Mouse (Mus musculus): Measurements from ENCODE around the gene Zfp513.
"Not testable (repeated sequence)": the region's sequence is repeated elsewhere in the genome, so short reads cannot be mapped to it uniquely, and the experiment has no call there.

Zfp513 gene

DNA sequence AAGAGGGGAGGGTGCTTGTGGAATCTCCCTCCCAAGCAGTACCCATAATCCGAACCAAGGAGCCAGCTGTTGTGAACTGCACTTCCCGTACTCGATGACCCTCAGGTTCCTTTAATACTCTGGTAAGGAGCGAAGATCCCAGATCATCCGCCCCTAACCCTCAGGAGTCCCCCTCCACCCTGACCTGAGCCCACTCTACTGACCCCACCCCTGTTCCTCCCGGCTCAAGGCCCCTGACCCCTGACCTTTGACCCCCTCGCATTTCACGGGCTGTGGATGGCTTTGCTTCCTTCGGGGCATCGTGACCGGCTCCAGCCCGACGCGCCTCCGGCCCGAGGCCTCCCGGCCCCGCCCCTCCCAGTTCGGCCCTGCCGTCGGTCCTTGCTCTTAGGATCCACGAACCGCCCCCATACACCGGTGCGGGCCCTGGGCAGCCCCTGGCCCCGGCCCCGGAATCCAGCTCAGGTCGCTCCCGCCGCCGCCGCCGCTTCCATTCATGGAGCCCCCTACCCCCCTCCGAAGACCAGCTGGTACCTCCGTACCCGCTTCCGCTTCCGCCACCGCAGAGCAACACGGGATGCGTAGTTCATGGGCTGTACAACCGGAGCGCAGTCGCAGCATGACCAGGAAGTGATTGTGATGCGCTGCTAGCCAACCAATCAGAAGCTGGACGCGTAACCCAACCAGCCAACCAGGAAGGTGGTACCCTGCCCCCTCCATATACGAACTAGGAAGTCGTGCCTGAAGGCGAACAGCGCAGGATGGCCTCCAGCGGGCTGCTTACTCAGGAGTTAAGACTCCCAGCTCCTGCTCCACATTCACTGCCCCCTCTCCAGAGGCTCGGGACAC, at the start of gene Zfp513:
Zfp513 (minus strand) TSS at position 562 of the 849 bp plus-strand sequence.
- peak; percentile 99 for DNase-seq (ENCODE audit: low read depth, low spot score)

- DNase-seq (ENCODE audit: low read depth, low spot score): no peak
Measured at GRCm38 (mm10) chr5:31251541-31252101, 49.5 kb upstream of the Zfp513 start, which contains the start of gene Krtcap3. TSS of gene Krtcap3 (plus strand) at chr5:31251691.

DNA sequence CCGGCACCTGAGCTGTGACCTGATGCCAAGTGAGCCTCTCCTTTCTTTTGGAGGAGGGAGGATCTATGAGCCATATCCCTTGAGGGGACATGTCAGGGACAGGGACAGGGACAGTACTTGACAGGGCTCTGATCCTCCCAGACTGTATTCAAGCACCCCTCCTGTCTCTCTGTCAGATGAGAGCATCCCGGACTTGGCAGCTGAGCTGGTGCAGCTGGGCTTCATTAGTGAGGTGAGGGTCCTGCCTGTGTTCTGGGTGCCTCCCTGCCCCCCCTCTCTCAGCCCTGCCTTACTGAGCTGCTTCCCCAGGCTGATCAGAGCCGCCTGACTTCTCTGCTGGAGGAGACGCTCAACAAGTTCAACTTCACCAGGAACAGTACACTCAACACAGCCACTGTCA, 48.6 kb upstream of the Zfp513 start:
- DNase-seq (ENCODE audit: low read depth, low spot score): no peak

DNA sequence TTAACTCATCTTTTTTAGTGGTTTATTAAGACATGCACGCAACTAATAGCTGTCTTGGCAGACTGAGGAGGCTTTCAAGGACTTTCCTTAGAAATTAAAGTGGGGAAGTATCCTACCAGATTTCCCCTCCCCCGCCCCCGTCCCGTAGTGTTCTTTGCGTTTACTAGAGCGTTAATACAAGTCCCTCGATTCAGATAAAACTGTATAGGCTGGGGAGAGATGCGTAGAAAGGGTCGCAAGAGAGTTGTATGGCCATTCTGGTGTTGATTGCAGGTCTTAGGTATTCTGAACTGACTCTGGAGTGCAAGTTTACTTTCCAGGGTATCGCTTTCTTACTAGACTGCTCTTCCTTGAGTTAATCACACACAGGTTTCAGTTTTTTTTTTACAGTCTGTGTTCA, 40.1 kb upstream of the Zfp513 start:
- no peak for DNase-seq (ENCODE audit: low read depth, low spot score)

DNA sequence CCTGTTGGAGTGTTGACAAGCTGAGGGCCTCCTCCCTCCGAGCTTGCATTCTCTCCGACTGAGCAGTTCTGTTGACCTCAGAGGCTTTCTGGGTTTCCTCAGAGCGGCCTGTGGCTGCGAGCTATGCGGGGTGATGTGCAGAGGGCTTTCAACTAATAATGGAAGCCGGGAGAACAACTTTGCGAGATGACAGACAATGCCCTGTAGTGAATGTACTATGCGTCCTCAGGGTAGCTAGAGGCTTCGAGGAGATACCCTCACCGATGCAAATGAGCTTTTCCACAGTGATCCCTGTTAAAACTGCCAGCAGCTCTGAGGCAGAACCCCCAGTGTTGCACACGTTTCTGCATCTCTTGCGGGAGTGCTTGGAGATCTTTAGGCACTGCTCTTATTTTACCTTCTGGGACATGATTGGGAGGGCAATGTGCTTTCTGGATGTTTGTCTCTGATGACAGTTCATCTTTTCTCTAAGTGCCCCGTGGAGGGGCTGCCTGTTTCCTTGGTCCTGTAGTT, 39.5 kb upstream of the Zfp513 start:
- DNase-seq (ENCODE audit: low read depth, low spot score): no peak

DNA sequence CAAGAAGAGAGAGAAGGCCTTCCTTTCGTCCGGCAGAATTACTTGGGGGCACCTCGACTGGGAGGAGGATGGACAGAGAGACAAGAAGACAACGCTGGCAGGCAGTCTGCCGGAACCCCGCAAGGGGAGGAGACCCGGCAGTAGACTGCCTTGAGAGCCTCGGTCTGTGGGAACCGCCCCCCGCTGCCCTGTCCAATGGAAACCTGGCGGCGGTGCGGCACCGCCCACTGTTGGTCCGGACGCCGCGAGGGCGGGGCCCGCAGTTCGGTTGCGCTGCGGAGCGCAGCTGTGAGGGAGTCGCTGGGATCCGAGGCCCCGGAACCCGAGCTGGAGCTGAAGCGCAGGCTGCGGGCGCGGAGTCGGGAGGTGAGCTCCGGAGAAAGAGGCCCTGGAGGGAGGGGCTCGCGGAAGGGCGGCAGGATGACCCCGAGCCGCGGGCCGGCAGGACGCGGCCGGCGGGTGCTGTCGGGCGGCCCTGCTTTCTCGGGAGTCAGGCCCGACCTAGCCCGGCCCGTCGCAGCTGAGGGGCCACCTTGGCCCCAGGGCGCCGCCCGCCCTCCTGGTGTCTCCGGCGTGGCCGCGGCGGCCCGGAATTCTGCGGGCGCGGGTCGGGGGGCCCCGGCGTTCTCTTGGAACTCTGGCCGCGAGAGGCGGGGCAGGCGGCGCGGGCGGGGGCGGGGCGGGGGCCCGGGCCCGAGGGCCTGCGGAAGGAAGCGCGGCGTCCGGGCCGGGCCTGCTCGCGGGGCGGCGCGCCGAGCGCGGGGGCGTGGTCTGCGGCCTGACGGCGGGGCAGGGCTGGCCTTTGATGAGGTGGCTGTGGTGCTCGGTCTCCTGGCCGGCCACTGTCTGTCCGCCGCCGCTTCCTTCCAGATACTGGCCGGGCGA, 38.8 kb upstream of the Zfp513 start, which contains the start of the genes Nrbp1 and Gm9970:
Nrbp1 (plus strand) TSS at position 228 of the 885 bp plus-strand sequence.
Gm9970 (minus strand) TSS at position 596 of the 885 bp plus-strand sequence.
- DNase-seq (ENCODE audit: low read depth, low spot score): peak; percentile 90

DNA sequence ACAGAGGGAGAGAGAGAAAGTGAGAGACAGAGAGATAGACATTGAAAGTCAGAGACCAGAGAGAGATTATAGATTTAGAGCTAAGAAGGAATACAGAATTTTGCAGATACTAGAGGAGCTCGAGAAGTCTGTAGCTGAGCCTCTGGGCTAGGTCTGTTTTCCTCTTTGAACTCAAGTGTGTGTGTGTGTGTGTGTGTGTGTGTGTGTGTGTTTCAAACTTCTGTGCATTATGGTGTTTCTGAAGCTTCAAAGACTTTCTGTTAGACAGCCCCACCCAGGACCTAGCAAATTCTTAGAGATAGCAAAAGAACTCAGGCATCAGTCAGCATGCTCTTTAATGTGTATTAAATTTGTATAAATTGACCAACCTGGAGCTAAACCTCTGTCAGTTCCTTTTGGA, 24.5 kb upstream of the Zfp513 start:
- no peak for DNase-seq (ENCODE audit: low read depth, low spot score)

DNA sequence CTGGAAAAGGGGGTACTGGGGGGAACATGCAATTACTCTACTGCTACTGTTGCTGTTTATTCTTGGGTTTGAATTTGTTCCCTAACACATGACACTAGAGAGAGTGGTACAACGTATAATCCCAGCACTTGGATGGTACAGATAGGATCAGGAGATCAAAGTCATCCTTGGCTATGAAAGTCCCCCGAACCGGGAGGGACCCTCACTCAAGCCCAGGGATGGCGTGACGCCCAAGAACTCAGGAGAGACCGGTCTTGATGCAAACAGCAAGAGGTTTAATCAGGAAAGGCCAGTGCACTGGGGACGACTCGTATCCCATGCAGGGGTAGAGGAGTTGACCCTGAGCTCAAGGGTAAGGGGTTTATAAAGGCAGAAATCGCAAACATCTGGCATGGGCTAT, 20.6 kb upstream of the Zfp513 start:
- no peak for DNase-seq (ENCODE audit: low read depth, low spot score)

DNA sequence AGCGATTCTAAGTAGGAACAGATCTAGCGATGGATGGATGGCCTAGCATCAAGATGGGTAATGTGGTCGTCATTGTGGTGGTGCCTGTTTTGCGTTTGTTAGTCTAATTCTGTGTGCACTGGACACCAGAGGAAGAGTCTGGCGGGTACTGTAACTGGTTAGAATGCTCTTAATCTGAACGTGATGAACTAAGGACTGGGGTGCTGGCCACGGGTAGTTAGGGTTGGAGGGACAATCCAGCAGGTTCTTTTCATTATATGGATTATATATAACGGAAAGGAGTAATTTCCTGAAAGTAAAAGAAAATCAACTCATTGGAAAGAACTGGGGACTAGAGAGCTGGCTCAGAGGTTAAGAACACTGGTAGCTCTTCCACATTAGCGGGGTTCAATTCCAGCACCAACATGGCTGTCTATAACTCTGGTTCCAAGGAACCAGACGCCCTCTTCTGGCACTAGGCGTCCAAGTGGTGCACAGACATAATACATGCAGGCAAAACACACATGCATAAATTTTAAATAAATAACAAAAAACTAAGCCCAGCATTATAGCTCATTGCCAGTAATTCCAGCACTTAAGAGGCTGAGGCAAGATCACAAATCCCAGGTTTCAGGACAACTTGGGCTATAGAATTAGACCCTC, 19.3 kb upstream of the Zfp513 start:
- peak; percentile 45 for DNase-seq (ENCODE audit: low read depth, low spot score)

- DNase-seq (ENCODE audit: low read depth, low spot score): peak; percentile 88
Measured at GRCm38 (mm10) chr5:31220448-31221303, 18.6 kb upstream of the Zfp513 start, which contains the start of gene Ppm1g. TSS of gene Ppm1g (minus strand) at chr5:31220687.

DNA sequence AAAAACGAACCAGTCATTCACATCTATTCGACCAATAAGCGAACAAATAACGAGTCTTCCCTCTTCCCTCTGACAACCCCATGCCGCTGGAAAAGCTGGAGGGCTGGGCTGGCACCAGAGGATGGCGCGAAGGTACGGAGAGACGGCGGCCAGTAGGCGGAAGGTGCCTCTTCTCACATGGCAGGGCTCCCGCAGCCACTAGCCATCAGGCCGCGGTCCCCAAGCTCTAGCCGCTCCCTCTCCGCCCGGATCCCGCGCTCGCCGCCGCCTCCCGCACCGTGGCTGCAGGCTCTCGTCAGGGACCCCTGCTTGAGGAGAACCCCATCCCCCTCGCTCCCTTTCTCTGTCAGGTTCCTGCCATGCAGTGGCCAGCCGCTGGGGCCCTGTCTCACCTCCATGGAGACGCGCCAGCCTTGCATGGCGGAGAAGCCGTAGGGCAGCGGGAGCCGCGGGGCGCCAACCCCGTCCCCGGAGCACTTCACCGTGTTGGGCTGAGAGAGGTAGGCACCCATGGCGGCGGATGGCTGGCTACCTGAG, 17.9 kb upstream of the Zfp513 start:
- no peak for DNase-seq (ENCODE audit: low read depth, low spot score)

DNA sequence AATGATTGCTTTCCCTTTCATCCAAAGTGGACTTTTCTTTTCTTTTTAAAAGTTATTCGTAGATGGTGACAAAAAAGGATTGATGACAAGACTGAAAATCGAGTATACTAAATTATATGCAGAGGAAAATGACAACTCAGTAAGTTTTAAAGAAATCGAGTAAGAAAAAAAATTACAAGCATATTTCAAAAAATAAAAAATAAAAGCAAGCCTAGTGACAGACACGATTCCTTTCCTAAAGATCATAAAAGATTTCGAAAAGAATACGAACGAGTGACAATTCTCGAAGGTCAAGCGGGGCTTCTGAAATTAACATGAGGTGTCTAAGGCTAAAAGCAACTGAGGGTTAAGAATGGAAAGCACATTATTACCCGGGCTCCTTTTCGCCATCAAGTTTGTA, 17.4 kb upstream of the Zfp513 start:
- DNase-seq (ENCODE audit: low read depth, low spot score): no peak

DNA sequence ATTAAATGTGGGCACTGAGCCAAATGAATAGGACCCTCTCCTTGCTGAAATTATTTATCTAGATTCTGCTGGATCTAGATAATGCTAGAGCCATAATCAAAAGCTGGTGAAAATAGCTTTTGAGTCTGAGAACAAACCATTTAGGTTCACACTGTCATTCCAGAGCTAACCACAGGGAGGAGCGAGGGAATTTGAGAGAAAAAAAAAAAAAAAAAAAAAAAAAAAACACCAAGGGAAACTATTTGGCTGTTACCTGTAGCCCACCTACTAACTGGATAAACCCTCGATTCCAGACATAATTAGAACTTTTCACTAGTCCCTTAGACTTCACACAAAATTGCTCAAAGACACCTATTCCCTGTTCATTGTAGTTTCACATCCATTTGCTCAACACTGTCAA, 17.0 kb upstream of the Zfp513 start:
- DNase-seq (ENCODE audit: low read depth, low spot score): no peak

DNA sequence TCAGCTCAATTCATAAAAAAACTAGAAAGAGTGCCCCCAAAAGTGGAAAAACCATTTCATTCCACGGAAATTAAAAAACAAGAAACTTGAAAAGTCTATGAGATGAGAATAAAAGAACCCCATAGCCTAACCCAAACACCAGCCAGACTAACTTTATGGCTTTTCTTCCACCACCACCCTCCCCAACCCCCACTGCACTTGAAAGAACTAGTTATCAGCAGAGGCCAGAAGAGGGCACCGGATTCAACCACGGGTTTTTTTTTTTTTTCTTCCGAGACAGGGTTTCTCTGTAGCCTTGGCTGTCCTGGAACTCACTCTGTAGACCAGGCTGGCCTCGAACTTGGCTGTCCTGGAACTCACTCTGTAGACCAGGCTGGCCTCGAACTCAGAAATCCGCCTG, 16.2 kb upstream of the Zfp513 start:
- DNase-seq (ENCODE audit: low read depth, low spot score): no peak

GRCm38 (mm10) chr5:31216554-31216953, 14.5 kb upstream of the Zfp513 start:
- not testable (repeated sequence) for DNase-seq (ENCODE audit: low read depth, low spot score)

GRCm38 (mm10) chr5:31204421-31204820, 2.3 kb upstream of the Zfp513 start:
- DNase-seq (ENCODE audit: low read depth, low spot score): no peak

DNA sequence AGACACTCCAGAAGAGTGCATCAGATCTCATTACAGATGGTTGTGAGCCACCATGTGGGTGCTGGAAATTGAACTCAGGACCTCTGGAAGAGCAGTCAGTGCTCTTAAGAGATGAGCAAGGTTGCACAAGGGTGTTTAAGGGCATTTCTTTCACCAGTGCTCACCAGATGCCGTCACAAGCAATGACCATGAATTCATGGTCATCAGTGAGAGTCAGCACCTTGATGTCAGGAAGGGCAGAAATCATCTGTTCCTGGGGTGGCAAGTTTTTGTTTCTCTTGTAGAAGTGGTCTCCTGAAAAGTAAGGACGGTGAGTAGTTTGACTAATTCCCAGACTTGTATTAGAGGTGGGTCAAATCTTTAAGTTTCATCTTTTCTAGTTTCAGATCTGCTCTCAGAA, 1.8 kb upstream of the Zfp513 start:
- no peak for DNase-seq (ENCODE audit: low read depth, low spot score)

- DNase-seq (ENCODE audit: low read depth, low spot score): no peak
Measured at GRCm38 (mm10) chr5:31202933-31203332, 830 bp upstream of the Zfp513 start.

DNA sequence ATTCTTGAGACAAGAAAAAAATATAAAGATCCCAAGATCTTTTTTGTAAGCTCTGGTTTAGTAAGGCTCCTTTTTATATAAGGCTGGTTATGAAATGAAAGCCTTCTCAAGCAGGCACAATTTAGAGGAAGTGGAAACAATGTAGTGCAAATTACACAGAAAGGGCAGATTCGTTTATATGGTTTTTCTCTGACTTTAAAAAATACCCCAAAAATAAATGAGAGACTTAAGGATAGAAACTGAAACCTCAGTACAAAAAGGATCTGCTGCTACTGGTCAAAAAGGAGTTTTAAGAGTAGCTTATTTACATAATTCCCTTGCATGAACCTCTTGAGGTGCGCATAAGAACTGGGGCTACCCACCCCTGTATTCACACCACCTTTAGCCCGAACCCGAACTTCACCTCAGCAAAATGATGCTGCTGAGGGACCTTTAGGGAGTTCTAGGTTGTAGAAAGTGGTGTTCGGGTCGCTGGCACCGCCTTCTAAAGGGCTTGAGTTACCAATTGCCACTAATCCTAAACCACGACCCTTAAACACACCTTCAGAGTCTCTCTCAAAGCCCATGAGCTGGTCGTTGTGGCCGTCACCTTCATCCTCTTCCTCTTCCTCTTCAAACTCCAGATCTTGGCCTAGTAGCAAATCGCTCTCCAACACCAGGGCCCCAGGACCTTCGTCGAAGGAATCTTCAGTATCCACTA, 911 bp downstream of the Zfp513 start:
- no peak for DNase-seq (ENCODE audit: low read depth, low spot score)
